Mouse (Mus musculus) bone marrow macrophage, adult 2 months (primary cell): Measurements from ENCODE around the gene Elavl3.

Experiments used
- CTCF ChIP-seq: IDR thresholded peaks from 2 replicates; pipeline ENCODE4 v1.5.1; 2012; ENCODE audit warnings: low read depth, mild to moderate bottlenecking, low read length, moderate library complexity
- POLR2A ChIP-seq: IDR thresholded peaks from 2 replicates; pipeline ENCODE4 v1.6.1; 2012; ENCODE audit warnings: mild to moderate bottlenecking, low read depth, low read length, borderline replicate concordance

DNA sequence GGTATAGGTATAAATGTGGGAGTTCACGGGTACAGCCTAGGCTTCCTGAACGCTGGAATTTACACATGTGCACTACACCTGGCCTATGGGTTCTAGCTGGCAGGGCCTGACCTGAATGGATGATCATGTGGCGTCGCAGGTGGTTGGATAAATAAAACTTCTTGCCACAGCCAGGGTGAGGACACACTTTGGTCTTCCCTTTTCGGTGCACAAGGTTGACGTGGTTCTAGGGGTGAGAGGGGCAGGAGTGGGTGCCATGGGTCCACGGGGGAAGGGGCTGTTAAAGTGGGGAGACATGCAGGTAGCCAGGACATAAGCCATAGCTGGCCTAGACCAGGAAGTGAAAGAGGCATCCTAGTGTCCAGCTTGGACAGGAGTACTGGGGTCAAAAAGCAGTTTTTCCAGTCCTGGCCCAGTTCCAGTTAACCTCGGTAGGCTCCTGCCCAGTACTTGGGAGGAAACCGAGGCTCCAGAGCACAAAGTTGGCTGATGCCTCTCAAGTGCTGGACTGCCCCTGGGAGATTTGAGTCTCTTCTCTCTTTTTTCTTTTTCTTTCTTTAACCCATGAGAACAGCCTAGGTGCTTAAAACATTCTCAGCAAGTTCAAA is 4.6 kb upstream of the Elavl3 start:
- TF ChIP-seq CTCF (no peak), POLR2A (no peak)
